8 mouse cellular contexts compared by ENCODE assay signal in genomic region chr1:44041797-44042554, GRCm38 (mm10). TPM values are rescaled to one million over a fixed set of nuclear protein-coding genes. Genes with fewer than 3 reads are reported as not detected.
DNase-seq lines count a peak whose midpoint lies in the region; ATAC-seq lines count a peak whose summit lies in the region.

No protein-coding gene starts in this region.

- intact Hi-C loops in left cerebral cortex, postnatal 14 days (cut with DNase I), result loop anchor here (10.0 kb wide), 1 partner anchor 147 kb away; no protein-coding TSS in a partner anchor

- peak; percentile 48 for DNase-seq in gastrocnemius, adult 18-20 months (ENCODE audit: low spot score)
- no peak for DNase-seq in gastrocnemius, postnatal 25 days
- DNase-seq in cerebellum, postnatal 10 days, result peak; percentile 78 to 79
- peak; percentile 7 to 38 for DNase-seq in frontal cortex, postnatal 10 days (ENCODE audit: low spot score in 2 of 2)
- DNase-seq in induced T-regulatory cell, adult 2 months (ENCODE audit: low read depth), result peak; percentile 91
- peak; percentile 66 to 73 for DNase-seq in left cerebral cortex, postnatal 14 days (ENCODE audit: low spot score in 2 of 2)
- peak; percentile 67 to 75 for DNase-seq in right cerebral cortex, postnatal 10 days (ENCODE audit: low spot score in 2 of 2)

- peak; percentile 90 for ATAC-seq in megakaryocyte-erythroid progenitor cell, adult 5-6 weeks (replicated peaks; ENCODE audit: low FRiP score, low TSS enrichment, poor library complexity, severe bottlenecking)

RNA-seq across cellular contexts. Expression of gene Gm8251, which starts 19.8 kb away (rescaled TPM):
- not detected for total RNA-seq in gastrocnemius, adult 18-20 months (2021)
- total RNA-seq in gastrocnemius, postnatal 25 days (2021), result not detected
- not detected for total RNA-seq in left cerebral cortex, postnatal 14 days (2021)
- total RNA-seq in megakaryocyte-erythroid progenitor cell, adult 5-6 weeks (2014; fragmentation: Nextera tagmentation), result 0.72 and 0.82 TPM in 2 replicates
- total RNA-seq in megakaryocyte-erythroid progenitor cell, adult 5-6 weeks (2017), result 0.19 and 0.46 TPM in 2 replicates

RNA-seq across cellular contexts. Expression of gene Mettl21c, which starts 22.1 kb away (rescaled TPM):
- total RNA-seq in gastrocnemius, adult 18-20 months (2021), result 10 to 100 TPM; 49.5 to 76.8 TPM
- total RNA-seq in gastrocnemius, postnatal 25 days (2021), result 100 to 1,000 TPM in 1 of 2 experiments, 10 to 100 TPM in 1; 37.6 to 145 TPM
- total RNA-seq in left cerebral cortex, postnatal 14 days (2021), result not detected
- total RNA-seq in megakaryocyte-erythroid progenitor cell, adult 5-6 weeks (2014; fragmentation: Nextera tagmentation), result not detected in 2 replicates
- 0.66 TPM in 1 of 2 replicates, not detected in the other for total RNA-seq in megakaryocyte-erythroid progenitor cell, adult 5-6 weeks (2017)

Comparison
In these comparisons a context has a peak if more than half of its experiments do, and no peak if none do; other contexts are left out.
1. RNA of gene Mettl21c, which starts 22.1 kb away (total RNA-seq): 37.6 to 145 TPM in gastrocnemius, postnatal 25 days and 49.5 to 76.8 TPM in gastrocnemius, adult 18-20 months; 0.66 TPM in megakaryocyte-erythroid progenitor cell, adult 5-6 weeks and not detected in left cerebral cortex, postnatal 14 days; every median in the first group is over 10 times any median in the second.